Mouse (Mus musculus) neural tube, embryonic 10.5 days (tissue): Measurements from ENCODE around the gene Mill1.
"Not testable (repeated sequence)": the region's sequence is repeated elsewhere in the genome, so short reads cannot be mapped to it uniquely, and the experiment has no call there.

Experiments
- DNase-seq: peaks from one replicate; pipeline ENCODE4 v3.0.0-alpha.2; 2017; ENCODE audit warnings: low spot score; ENCODE audit errors: extremely low spot score

Mill1 gene

GRCm38 (mm10) chr7:18245047-18245446, at the start of gene Mill1:
TSS of gene Mill1 (plus strand) at chr7:18245347.
- DNase-seq = no peak

- DNase-seq = peak; percentile 12
Measured at GRCm38 (mm10) chr7:18210938-18211337, 34.2 kb upstream of the Mill1 start.

- no peak for DNase-seq
Measured at GRCm38 (mm10) chr7:18214699-18215098, 30.4 kb upstream of the Mill1 start.

GRCm38 (mm10) chr7:18238561-18238960, 6.6 kb upstream of the Mill1 start:
- DNase-seq = no peak

- no peak for DNase-seq
Measured at GRCm38 (mm10) chr7:18241217-18241616, 3.9 kb upstream of the Mill1 start.

GRCm38 (mm10) chr7:18243959-18244573, 1.1 kb upstream of the Mill1 start:
- DNase-seq = not testable (repeated sequence)

GRCm38 (mm10) chr7:18260219-18260618, 15.1 kb downstream of the Mill1 start:
- no peak for DNase-seq

GRCm38 (mm10) chr7:18265089-18265488, 19.9 kb downstream of the Mill1 start:
- no peak for DNase-seq
